Mouse (Mus musculus): Measurements from ENCODE around the gene Elovl5.

Gene Elovl5

GRCm38 (mm10) chr9:77928769-77929168 lies 11.6 kb downstream of the Elovl5 start:
- DNase-seq (ENCODE audit: low read depth, low spot score) = no peak

GRCm38 (mm10) chr9:77929296-77929695 lies 12.1 kb downstream of the Elovl5 start:
- no peak for DNase-seq (ENCODE audit: low read depth, low spot score)

DNA sequence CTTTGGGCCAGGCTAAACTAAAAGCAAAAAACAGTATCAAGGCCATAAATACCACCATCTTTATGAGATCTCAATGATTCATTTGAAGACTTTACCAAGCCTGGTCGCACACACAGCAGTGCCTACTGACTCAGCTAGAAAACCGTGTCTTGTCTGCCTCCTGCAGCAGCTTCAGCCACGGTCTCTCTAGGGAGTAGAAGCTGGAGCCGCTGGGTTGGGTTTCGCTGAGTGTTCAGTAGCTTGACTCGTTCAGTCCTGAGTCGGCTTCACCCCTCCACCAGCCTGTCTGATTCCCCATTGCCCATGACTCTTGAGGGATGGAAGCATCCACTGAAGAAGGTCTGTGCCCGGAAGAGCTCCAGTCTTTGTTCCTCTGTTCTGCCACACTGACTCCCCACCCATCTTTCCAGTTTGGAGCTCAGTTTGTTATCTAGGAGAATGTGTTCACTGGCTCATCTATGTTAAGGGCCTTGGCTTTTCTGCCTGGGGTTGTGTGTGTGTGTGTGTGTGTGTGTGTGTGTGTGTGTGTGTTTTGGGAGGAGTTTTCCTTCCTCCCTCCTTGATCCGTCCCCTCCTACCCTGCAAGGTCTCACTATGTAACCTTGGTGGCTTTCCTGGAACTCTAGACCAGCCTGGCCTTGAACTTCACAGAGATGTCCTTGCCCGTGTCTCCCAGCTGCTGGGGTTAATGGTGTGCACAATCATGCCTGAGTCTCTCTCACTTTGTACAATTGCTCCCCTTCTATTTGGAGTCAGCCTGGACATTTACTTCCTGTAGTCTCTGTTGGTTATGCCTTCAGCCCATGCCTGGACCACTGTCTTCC lies 13.1 kb downstream of the Elovl5 start:
- no peak for DNase-seq (ENCODE audit: low read depth, low spot score)

DNA sequence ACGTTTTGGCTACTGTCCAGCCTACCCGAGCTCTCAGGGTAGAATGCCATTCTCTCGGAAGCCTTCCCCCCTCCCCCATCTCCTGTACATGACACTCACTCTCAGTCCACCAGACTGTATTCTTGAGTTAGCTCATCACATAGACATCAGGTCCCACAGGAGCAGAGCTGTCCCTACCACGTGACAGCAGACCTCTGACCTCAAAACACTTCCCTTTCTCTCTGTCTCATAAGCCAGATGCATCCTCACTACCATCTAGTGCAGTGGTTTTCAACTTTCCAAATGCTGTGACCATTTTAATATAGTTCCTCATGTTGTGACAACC lies 13.7 kb downstream of the Elovl5 start:
- DNase-seq (ENCODE audit: low read depth, low spot score) = no peak

DNA sequence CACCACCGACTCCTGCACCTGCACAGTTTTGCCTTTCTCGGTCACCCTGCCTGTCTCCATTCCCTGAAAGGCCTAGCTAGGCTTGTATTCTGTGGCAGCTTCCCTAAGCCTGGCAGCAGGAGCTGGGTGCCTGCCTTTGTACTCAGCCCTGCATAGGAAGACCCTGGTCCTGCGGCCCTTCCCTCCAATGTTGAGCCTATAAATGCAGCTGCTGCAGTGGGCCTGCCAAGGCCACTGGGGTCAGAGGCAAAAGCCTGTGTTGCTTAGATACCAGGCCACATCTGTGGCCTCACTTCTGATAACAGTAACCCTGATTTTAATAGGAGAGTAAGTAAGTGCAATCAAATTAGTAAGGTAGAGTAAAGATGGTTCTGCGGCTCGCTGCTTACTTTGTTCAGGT lies 14.6 kb downstream of the Elovl5 start:
- no peak for DNase-seq (ENCODE audit: low read depth, low spot score)

DNA sequence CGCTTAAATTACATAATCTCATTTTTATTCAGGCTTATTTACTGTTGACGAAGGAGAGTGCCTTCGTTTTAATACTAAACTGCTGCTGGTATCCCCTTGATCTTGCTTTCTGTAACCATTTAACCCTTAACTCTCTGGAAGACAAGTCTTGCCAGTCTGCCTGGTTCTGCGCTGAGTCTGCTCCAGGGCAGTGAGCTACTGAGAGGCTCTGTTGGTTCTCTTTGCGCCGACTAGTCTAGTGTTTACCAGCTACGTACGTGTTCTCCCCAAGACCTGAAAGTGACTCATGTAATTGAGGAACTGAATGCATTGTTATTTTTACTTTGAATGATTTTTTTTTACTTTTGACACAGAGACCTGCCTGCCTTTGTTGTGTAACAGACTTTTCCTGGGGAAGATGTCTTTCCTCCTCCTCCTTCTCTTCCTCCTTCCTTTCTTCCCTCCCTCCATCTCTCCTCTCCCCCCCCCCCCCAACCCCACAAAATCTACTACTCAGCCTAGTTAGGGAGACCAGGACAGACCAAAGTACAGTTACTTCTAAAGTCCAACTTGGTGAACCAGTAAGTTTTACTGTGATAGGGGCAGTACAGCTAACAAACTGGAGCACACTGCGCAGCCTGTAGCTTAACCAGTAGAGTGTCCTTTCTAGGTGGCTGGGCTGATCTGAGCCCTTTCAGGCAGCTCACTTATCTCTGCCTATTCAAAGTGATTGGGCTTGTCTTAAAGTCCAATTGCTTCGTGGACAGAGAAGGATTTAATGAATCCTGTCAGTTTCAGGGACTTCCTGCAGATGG lies 18.9 kb downstream of the Elovl5 start:
- no peak for DNase-seq (ENCODE audit: low read depth, low spot score)

- DNase-seq (ENCODE audit: low read depth, low spot score) = no peak
These were observed 20.7 kb downstream of the Elovl5 start for GRCm38 (mm10) chr9:77937875-77938274.

DNA sequence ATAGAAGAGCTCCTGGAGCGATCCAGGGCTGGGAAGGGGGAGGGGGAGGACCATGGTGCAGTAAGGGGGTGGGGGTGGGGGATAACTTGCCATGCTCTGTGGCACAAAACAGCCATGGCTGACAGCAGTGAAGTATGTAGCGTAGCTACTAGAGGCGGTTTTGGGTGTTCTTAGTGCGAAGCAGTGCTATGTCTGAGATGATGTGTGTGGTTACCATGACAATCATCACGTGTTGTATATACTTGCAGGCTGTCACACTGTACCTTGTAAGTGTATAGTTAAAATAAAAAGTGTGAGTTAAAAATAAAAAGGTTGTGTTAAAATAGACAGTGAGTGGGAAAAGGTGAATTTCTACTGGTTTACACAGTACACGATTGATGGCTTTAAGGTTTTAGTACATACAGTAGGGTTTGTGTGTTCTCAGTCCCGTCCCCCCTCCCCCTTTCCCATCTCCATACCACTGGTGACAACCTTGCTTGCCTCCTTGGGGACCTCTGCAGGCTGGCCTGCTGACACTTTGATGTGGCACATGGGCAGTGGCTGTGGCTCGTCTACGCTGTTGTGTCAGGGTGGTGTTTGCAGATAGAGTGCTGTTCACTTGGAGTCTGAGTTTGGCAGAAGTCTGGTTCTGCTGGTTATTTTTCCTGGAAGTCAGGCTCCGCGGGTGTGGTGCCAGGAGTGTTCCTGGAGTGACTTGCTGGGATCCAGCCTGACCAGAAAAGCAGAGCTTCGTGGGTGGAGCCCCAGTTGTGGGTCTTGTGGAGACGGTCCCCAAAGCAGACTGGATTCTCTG lies 21.8 kb downstream of the Elovl5 start:
- peak; percentile 43 for DNase-seq (ENCODE audit: low read depth, low spot score)

DNA sequence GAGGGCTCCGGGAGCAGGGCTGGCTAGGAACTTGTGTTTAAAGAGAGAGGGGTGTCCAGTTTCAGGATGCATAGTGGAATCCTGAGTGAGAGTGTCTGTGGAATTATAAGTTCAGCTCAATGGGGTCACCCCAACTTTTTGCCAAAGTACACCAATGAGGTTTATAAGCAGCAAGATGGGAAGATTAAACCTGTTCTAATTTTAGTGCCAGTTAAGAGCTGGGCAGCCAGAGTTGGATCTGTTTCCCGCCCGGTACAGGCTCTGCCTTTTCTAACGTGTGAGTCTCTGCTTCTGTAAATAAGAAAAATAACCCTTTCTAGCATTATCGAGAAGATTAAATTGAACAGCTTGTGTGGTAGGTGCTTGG lies 22.4 kb downstream of the Elovl5 start:
- DNase-seq (ENCODE audit: low read depth, low spot score) = no peak

DNA sequence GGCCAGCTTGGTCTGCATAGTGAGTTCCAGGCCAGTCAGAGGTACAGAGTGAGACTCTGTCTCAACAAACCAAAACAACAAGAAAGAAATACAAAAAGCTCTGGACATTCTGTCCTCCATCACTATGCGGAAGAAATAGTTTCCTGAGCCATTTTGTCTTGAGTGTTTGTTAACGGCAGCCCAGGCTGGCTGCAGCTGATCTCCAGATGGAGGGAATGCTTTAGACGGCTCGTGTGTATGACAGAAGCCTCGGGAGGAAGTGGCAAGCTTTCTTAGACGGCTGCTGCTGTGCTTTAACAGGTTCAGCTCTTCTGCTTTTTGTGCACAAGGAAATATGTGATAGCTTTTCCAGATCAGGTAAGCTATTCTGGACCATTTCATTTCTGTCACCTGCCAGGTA lies 23.9 kb downstream of the Elovl5 start:
- no peak for DNase-seq (ENCODE audit: low read depth, low spot score)

DNA sequence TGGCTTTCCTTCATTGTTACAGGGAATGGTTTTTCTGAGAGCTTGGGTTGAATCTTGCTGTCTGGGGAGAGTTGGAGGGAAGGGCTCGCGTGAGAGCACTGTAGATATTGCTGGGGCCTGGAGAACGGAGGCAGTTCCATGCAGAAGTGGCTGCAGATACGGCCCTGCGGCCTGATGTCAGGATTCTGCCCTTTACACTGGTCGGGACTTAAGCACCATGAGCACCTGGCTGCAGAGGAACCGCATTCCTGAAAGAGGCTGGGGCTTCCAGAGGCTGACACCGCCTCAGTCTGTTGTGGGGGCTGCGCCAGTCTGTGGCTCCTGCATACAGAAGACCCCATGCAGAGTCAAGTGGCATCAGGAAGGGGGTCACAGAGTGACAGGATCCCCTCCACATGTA lies 24.7 kb downstream of the Elovl5 start:
- no peak for DNase-seq (ENCODE audit: low read depth, low spot score)

DNA sequence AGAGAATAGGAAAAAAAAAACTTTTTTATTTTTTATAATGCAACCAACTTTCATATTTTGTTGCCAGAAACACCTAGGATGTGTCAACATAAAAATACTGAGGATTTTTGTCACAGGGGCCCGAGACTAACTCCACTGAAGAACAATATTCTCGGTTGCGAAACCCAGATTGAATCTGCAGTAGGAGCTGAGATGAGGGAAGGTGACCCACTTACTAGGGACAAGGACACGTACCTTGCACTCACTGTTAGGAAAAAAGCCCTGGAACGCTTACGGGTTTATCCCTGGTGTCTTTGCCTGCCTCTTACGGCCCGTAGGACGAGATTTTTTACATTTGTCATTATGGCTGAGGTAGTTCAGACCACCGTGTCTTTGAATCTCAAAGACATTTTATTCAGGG lies 25.2 kb downstream of the Elovl5 start:
- DNase-seq (ENCODE audit: low read depth, low spot score) = no peak

GRCm38 (mm10) chr9:77943316-77943715 lies 26.2 kb downstream of the Elovl5 start:
- DNase-seq (ENCODE audit: low read depth, low spot score) = no peak

- no peak for DNase-seq (ENCODE audit: low read depth, low spot score)
These were observed 27.0 kb downstream of the Elovl5 start for GRCm38 (mm10) chr9:77944195-77944594.

DNA sequence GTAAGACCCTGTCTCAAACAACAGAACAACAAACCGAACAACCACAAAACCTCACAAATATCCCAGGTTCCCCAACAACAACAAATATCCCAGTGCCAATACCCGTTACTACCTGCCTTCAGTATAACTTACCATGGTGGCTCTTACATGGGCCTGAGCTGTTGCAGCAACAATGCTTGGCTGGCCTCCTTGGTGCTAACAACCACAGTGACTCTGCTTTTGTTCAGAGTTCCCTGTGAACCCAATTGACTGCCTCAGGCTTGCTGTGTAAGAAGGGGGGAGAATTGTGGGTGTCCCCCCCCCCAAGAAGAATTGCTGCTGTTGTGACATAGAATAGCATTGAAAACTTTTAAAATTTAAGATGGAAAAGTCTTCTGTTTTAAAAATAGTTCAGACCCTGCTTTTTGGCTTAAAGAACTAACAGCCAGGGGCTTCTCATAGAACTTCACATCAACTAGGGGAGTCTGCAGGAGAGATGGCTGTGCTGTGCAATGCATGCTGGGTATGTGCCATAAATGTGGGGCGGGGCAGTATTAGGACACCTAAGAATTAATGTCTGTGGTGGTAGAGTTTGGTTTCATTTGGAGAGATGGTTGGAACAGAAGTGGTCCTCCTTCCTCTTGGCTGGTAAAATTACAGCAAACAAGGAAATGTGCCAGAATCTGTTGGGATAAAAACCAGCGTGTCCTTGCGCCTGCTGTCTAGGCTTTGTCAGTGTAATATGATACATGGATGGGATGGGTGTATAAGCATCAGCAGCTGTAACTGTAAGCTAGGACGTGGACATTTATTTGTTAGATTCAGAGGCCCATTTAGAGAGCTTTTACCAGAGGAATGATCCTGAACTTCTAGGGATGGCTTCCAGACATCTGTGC lies 28.9 kb downstream of the Elovl5 start:
- no peak for DNase-seq (ENCODE audit: low read depth, low spot score)

DNA sequence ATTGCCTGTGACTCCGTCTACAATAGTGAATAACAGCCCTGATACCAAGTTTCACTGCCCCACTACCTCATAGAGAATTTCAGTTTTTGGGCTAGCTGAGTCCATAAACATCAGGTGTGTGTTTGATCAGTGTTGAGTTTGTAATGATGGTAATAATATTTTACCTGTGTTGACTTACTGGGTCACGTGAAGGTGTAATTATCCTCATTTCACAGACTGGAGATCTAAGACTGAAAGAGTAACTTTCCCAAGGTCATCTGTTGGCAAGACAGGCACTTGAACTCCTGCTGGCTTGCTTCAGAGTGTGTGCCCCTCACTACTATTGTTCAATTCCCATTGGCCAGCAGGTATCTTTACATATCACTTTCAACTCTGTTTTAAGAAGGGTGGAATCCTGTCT lies 31.1 kb downstream of the Elovl5 start:
- no peak for DNase-seq (ENCODE audit: low read depth, low spot score)

GRCm38 (mm10) chr9:77949753-77950268 lies 32.6 kb downstream of the Elovl5 start:
- no peak for DNase-seq (ENCODE audit: low read depth, low spot score)

- no peak for DNase-seq (ENCODE audit: low read depth, low spot score)
These were observed 33.8 kb downstream of the Elovl5 start for GRCm38 (mm10) chr9:77950841-77951475.

GRCm38 (mm10) chr9:77951971-77952370 lies 34.8 kb downstream of the Elovl5 start:
- DNase-seq (ENCODE audit: low read depth, low spot score) = no peak

DNA sequence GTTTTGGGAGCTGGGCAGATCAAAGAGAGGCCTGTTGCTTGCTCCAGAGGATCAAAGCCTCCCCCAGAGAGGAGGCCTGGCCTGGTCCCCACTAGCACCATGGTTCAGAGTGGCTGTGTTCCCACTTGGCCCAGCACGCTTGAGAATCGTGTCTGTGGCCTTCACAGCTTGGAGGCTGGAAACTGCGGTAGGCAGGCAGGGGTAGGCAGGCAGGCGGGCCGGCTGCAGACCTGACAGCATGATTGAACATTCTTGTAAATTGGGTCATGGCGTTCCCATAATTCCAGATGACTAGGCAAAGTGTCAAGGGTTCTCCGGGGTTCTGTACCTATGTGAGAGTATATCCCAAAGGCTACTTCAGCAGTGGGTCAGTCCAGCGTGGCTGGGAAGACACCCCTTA lies 35.9 kb downstream of the Elovl5 start:
- DNase-seq (ENCODE audit: low read depth, low spot score) = no peak

DNA sequence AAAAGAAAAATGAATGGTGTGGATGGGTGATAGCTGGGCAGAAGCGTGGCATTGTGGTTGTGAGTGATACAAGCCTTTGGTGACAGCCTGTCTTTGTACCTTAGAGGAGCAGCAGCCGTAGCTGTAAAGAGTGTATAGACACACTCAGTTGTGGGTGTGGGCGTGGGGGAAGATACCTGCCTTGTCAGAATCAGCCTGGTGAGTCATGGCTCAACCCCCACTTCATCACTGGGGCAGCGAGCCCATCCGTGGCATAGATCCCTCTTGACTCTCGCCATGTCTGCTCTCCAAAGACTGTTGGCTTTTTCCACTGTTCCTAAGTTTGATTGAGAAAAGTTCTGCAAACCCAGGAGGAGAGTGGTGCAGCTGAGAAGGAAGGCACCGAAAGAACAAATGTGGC lies 37.3 kb downstream of the Elovl5 start:
- no peak for DNase-seq (ENCODE audit: low read depth, low spot score)

Measured in telencephalon, adult 2 months (tissue).